Mouse (Mus musculus) forebrain, embryonic 14.5 days (tissue): Measurements from ENCODE around the gene Kirrel. TPM values are rescaled to one million over a fixed set of nuclear protein-coding genes. Genes with fewer than 3 reads are reported as not detected.
"Not testable (repeated sequence)": the region's sequence is repeated elsewhere in the genome, so short reads cannot be mapped to it uniquely, and the experiment has no call there.

Source experiments
- ATAC-seq: fragments of 200-750 bp; cut with Nextera tagmentation; 2 replicates; pipeline ENCODE4 v1.8.0; 2017; ENCODE audit warnings: mild to moderate bottlenecking, moderate library complexity
- DNase-seq: peaks from one replicate; pipeline ENCODE4 v3.0.0-alpha.2; 2015; ENCODE audit warnings: low spot score
- H3K27ac ChIP-seq: fragments of 300-500 bp; sonication (generic); 2 replicates; pipeline ENCODE4 v1.5.1; 2014; ENCODE audit warnings: low read depth, mild to moderate bottlenecking, control low read depth, low read length, moderate library complexity
- H3K27me3 ChIP-seq: fragments of 300-500 bp; sonication (generic); replicated peaks from 2 replicates; pipeline ENCODE4 v1.6.1; 2014; ENCODE audit warnings: low read length, control low read depth, mixed read lengths; ENCODE audit not compliant: control insufficient read depth, insufficient read depth
- H3K36me3 ChIP-seq: fragments of 300-500 bp; sonication (generic); 2 replicates; pipeline ENCODE4 v1.6.1; 2014; ENCODE audit warnings: low read length, control low read depth; ENCODE audit not compliant: control insufficient read depth, insufficient read depth
- H3K4me1 ChIP-seq: fragments of 300-500 bp; sonication (generic); 2 replicates; pipeline ENCODE4 v1.6.1; 2014; ENCODE audit warnings: antibody characterized with exemption, low read length, control low read depth; ENCODE audit not compliant: control insufficient read depth, insufficient read depth
- H3K4me2 ChIP-seq: fragments of 300-500 bp; sonication (generic); 2 replicates; pipeline ENCODE4 v1.6.1; 2014; ENCODE audit warnings: mild to moderate bottlenecking, control low read depth, low read length
- H3K4me3 ChIP-seq: fragments of 300-500 bp; sonication (generic); 2 replicates; pipeline ENCODE4 v1.5.1; 2014; ENCODE audit warnings: low read depth, low read length, control low read depth
- H3K9ac ChIP-seq: fragments of 300-500 bp; sonication (generic); 2 replicates; pipeline ENCODE4 v1.6.1; 2014; ENCODE audit warnings: mild to moderate bottlenecking, low read length, control low read depth, moderate library complexity
- H3K9me3 ChIP-seq: fragments of 300-500 bp; sonication (generic); replicated peaks from 2 replicates; pipeline ENCODE4 v1.6.1; 2016; ENCODE audit warnings: low read length, control low read depth, mixed read lengths; ENCODE audit not compliant: control insufficient read depth
- WGBS: fragments of 180-500 bp; shearing (Covaris S2); extraction: QIAGEN DNeasy Blood & Tissue Kit; methylation state at CpG from one replicate; pipeline ENCODE4 v1.1.7; 2014; 5-methylcytosine and 5-hydroxymethylcytosine counted together
- polyA plus RNA-seq: library from polyadenylated mRNA; unstranded; fragments of >200 nt; fragmentation: Nextera tagmentation; extraction: Ambion mirVana; gene quantifications from 2 replicates; pipeline ENCODE4 v1.2.1, GENCODE M21; 2014

Kirrel gene
- polyA plus RNA-seq, 1 experiment from 2014 or later, result 2.2 TPM

- Histone ChIP-seq H3K4me3 (no peak overlapping the region), H3K4me2 (no peak overlapping the region), H3K9ac (no peak overlapping the region), H3K4me1 (peaks cover 10% of the 10 kb centered on the region), H3K27ac (no peak overlapping the region), H3K27me3 (no peaks in the 10 kb centered on the region), H3K36me3 (no peaks in the 10 kb centered on the region), H3K9me3 (no peaks in the 10 kb centered on the region)
- DNase-seq (no peak), ATAC-seq (peak; percentile 5; the same call in 1 of the 2 replicates)
- 54% methylated on average over 11 of the region's 11 CpGs for WGBS
Observed at GRCm38 (mm10) chr3:87131694-87132347, 42.7 kb downstream of the Kirrel start.

- H3K4me2 ChIP-seq, result no peak overlapping the region
- no peak overlapping the region for H3K27ac ChIP-seq
- DNase-seq (no peak), ATAC-seq (no peak)
- H3K9ac ChIP-seq, result no peak overlapping the region
- H3K27me3 ChIP-seq, result no peaks in the 10 kb centered on the region
- H3K36me3 ChIP-seq, result no peaks in the 10 kb centered on the region
- H3K9me3 ChIP-seq, result no peaks in the 10 kb centered on the region
- H3K4me1 ChIP-seq, result peaks cover 10% of the 10 kb centered on the region
- H3K4me3 ChIP-seq, result no peak overlapping the region
- 27% methylated on average over 6 of the region's 6 CpGs for WGBS
Observed at GRCm38 (mm10) chr3:87130933-87131332, 43.6 kb downstream of the Kirrel start.

- Histone ChIP-seq H3K27me3 (no peaks in the 10 kb centered on the region), H3K4me2 (no peak overlapping the region), H3K4me1 (no peaks in the 10 kb centered on the region), H3K27ac (no peak overlapping the region), H3K4me3 (no peak overlapping the region), H3K9ac (no peak overlapping the region), H3K9me3 (no peaks in the 10 kb centered on the region), H3K36me3 (peaks cover 8% of the 10 kb centered on the region; the same call in 1 of the 2 replicates)
- ATAC-seq (no peak), DNase-seq (no peak)
- WGBS, result 86% methylated on average over 6 of the region's 6 CpGs
Observed at GRCm38 (mm10) chr3:87123795-87124194, 50.8 kb downstream of the Kirrel start.

- no peaks in the 10 kb centered on the region for H3K9me3 ChIP-seq
Observed at GRCm38 (mm10) chr3:87118214-87118613, 56.3 kb downstream of the Kirrel start.

GRCm38 (mm10) chr3:87117632-87118031, 56.9 kb downstream of the Kirrel start:
- DNase-seq (no peak), ATAC-seq (no peak)
- no peak overlapping the region for H3K27ac ChIP-seq
- H3K9ac ChIP-seq, result no peak overlapping the region
- 92% methylated on average over 12 of the region's 12 CpGs for WGBS
- H3K9me3 ChIP-seq, result no peaks in the 10 kb centered on the region
- H3K27me3 ChIP-seq, result no peaks in the 10 kb centered on the region
- H3K4me3 ChIP-seq, result no peak overlapping the region
- H3K36me3 ChIP-seq, result peaks cover 3% of the 10 kb centered on the region; the same call in 1 of the 2 replicates
- no peaks in the 10 kb centered on the region for H3K4me1 ChIP-seq
- no peak overlapping the region for H3K4me2 ChIP-seq

More at GRCm38 (mm10) chr3:87118214-87118613, 56.3 kb downstream of the Kirrel start:
- Histone ChIP-seq H3K9ac (no peak overlapping the region), H3K27me3 (no peaks in the 10 kb centered on the region), H3K36me3 (peaks cover 3% of the 10 kb centered on the region; the same call in 1 of the 2 replicates), H3K27ac (no peak overlapping the region), H3K4me2 (no peak overlapping the region), H3K4me3 (no peak overlapping the region), H3K4me1 (no peaks in the 10 kb centered on the region)
- DNase-seq (no peak), ATAC-seq (no peak)
- WGBS, result 76% methylated on average over 9 of the region's 9 CpGs

- DNase-seq, result no peak
- ATAC-seq, result no peak
- 90% methylated on average over 6 of the region's 6 CpGs for WGBS
- Histone ChIP-seq H3K36me3 (peaks cover 1% of the 10 kb centered on the region; the same call in 1 of the 2 replicates), H3K9ac (no peak overlapping the region), H3K27ac (no peak overlapping the region), H3K4me1 (no peaks in the 10 kb centered on the region), H3K9me3 (no peaks in the 10 kb centered on the region), H3K4me3 (no peak overlapping the region), H3K27me3 (no peaks in the 10 kb centered on the region), H3K4me2 (no peak overlapping the region)
Observed at GRCm38 (mm10) chr3:87115726-87116540, 58.6 kb downstream of the Kirrel start.

- Histone ChIP-seq H3K9ac (no peak overlapping the region), H3K36me3 (no peaks in the 10 kb centered on the region), H3K4me1 (no peaks in the 10 kb centered on the region), H3K9me3 (no peaks in the 10 kb centered on the region), H3K4me3 (no peak overlapping the region), H3K27ac (no peak overlapping the region), H3K4me2 (no peak overlapping the region), H3K27me3 (no peaks in the 10 kb centered on the region)
- DNase-seq, result no peak
- ATAC-seq, result no peak
- 89% methylated on average over 8 of the region's 8 CpGs for WGBS
Observed at GRCm38 (mm10) chr3:87115271-87115670, 59.3 kb downstream of the Kirrel start.

- no peak for DNase-seq
- no peak overlapping the region for H3K27ac ChIP-seq
- WGBS, result 85% methylated on average over 9 of the region's 9 CpGs
Observed at GRCm38 (mm10) chr3:87114801-87115200, 59.7 kb downstream of the Kirrel start.

GRCm38 (mm10) chr3:87113881-87114280, 60.7 kb downstream of the Kirrel start:
- WGBS, result 83% methylated on average over 1 of the region's 1 CpGs

More at GRCm38 (mm10) chr3:87114801-87115200, 59.7 kb downstream of the Kirrel start:
- no peak for ATAC-seq
- Histone ChIP-seq H3K4me3 (no peak overlapping the region), H3K4me1 (no peaks in the 10 kb centered on the region), H3K9ac (no peak overlapping the region), H3K9me3 (no peaks in the 10 kb centered on the region), H3K36me3 (no peaks in the 10 kb centered on the region), H3K4me2 (no peak overlapping the region), H3K27me3 (no peaks in the 10 kb centered on the region)

More at GRCm38 (mm10) chr3:87113881-87114280, 60.7 kb downstream of the Kirrel start:
- ATAC-seq, H3K27ac ChIP-seq, H3K9ac ChIP-seq, H3K4me2 ChIP-seq, H3K36me3 ChIP-seq, H3K4me1 ChIP-seq, DNase-seq, H3K9me3 ChIP-seq, H3K27me3 ChIP-seq, H3K4me3 ChIP-seq: not testable (repeated sequence)
